Mouse (Mus musculus) urinary bladder, postnatal 14 days (tissue): ENCODE data around the gene Ctbp2.

ENCODE experiments used
- DNase-seq: peaks from one replicate; pipeline ENCODE4 v3.0.0; 2021; ENCODE audit warnings: low spot score

Gene Ctbp2

GRCm38 (mm10) chr7:133007343-133007742, 116.8 kb downstream of the Ctbp2 start:
- DNase-seq = peak; percentile 82

- peak; percentile 72 for DNase-seq
Measured at GRCm38 (mm10) chr7:133005772-133006171, 118.4 kb downstream of the Ctbp2 start.

GRCm38 (mm10) chr7:133003421-133003820, 120.7 kb downstream of the Ctbp2 start:
- DNase-seq = peak; percentile 82

- DNase-seq = no peak
Measured at GRCm38 (mm10) chr7:133002271-133002670, 121.9 kb downstream of the Ctbp2 start.

GRCm38 (mm10) chr7:133001388-133001787, 122.8 kb downstream of the Ctbp2 start:
- DNase-seq = no peak

GRCm38 (mm10) chr7:132999061-132999460, 125.1 kb downstream of the Ctbp2 start:
- no peak for DNase-seq

GRCm38 (mm10) chr7:132998639-132999038, 125.5 kb downstream of the Ctbp2 start:
- DNase-seq = no peak

- peak; percentile 7 for DNase-seq
Measured at GRCm38 (mm10) chr7:132996391-132996790, 127.8 kb downstream of the Ctbp2 start.

GRCm38 (mm10) chr7:132994628-132995191, 129.4 kb downstream of the Ctbp2 start:
- no peak for DNase-seq

GRCm38 (mm10) chr7:132994120-132994519, 130.0 kb downstream of the Ctbp2 start:
- peak; percentile 3 for DNase-seq

- DNase-seq = no peak
Measured at GRCm38 (mm10) chr7:132992967-132993615, 131.1 kb downstream of the Ctbp2 start.

GRCm38 (mm10) chr7:132991240-132991900, 132.8 kb downstream of the Ctbp2 start:
- no peak for DNase-seq

GRCm38 (mm10) chr7:132989839-132990238, 134.3 kb downstream of the Ctbp2 start:
- no peak for DNase-seq

- no peak for DNase-seq
Measured at GRCm38 (mm10) chr7:132982639-132983038, 141.5 kb downstream of the Ctbp2 start.

- DNase-seq = no peak
Measured at GRCm38 (mm10) chr7:132977981-132978380, 146.2 kb downstream of the Ctbp2 start.

- DNase-seq = no peak
Measured at GRCm38 (mm10) chr7:132976079-132976478, 148.1 kb downstream of the Ctbp2 start.

- no peak for DNase-seq
Measured at GRCm38 (mm10) chr7:132972079-132972478, 152.1 kb downstream of the Ctbp2 start.

- no peak for DNase-seq
Measured at GRCm38 (mm10) chr7:132965707-132966106, 158.4 kb downstream of the Ctbp2 start.

GRCm38 (mm10) chr7:132964395-132964794, 159.8 kb downstream of the Ctbp2 start:
- DNase-seq = no peak

- DNase-seq = no peak
Measured at GRCm38 (mm10) chr7:132950613-132951012, 173.5 kb downstream of the Ctbp2 start.

- no peak for DNase-seq
Measured at GRCm38 (mm10) chr7:132949968-132950367, 174.2 kb downstream of the Ctbp2 start.

- DNase-seq = no peak
Measured at GRCm38 (mm10) chr7:132940569-132940968, 183.6 kb downstream of the Ctbp2 start.

- no peak for DNase-seq
Measured at GRCm38 (mm10) chr7:132939118-132939517, 185.0 kb downstream of the Ctbp2 start.
